ENCODE assay signal across 17 mouse cellular contexts in the genomic region with DNA sequence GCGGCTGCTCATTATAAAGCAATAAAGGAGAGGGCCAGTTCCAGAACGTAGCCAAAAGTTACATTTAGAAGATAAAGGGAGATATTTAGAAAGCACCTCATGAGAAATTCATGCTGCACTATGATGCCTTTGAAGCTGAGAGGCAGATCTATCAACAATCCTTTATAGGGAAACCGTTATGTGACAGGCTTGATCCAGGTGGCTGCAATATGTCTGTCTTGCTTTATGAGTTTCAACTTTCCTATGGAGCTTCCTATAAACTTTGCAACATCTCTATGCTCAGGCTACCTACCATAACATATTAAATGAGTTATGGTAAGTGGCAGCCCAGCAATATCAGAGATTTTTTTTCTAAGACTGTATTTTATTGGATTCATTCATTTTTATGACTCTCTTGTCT.
"Had no signal": no experiment of that assay in that cellular context is flagged by ENCODE, and none has a peak within 500 bp of the region (broad histone marks: within the 10 kb centered on the region; RNA-seq: fewer than 3 reads in every experiment).

No protein-coding gene starts in this region.

- H3K36me3 ChIP-seq: lung, embryonic 15.5 days; midbrain, embryonic 13.5 days; midbrain, embryonic 15.5 days; neural tube, embryonic 12.5 days; stomach, embryonic 15.5 days had no signal

- H3K9me3 ChIP-seq: lung, embryonic 15.5 days; megakaryocyte, embryonic 14.5 days; midbrain, embryonic 13.5 days; midbrain, embryonic 15.5 days; neural tube, embryonic 12.5 days; stomach, embryonic 15.5 days had no signal

- ATAC-seq: lung, postnatal 0 days; midbrain, embryonic 13.5 days; midbrain, embryonic 15.5 days had no signal

- DNase-seq: lung, adult 2 months; lung, postnatal 14 days; lung, postnatal 36 days; right cerebral cortex, postnatal 14 days; thymus, adult 2 months; thymus, postnatal 25 days; thymus, postnatal 4 days had no signal

- H3K4me3 ChIP-seq: lung, embryonic 15.5 days; megakaryocyte, embryonic 14.5 days; midbrain, embryonic 13.5 days; midbrain, embryonic 15.5 days; neural tube, embryonic 12.5 days; stomach, embryonic 15.5 days had no signal

- H3K4me1 ChIP-seq: lung, embryonic 15.5 days; midbrain, embryonic 13.5 days; midbrain, embryonic 15.5 days; neural tube, embryonic 12.5 days; stomach, embryonic 15.5 days had no signal

- H3K4me2 ChIP-seq: lung, embryonic 15.5 days; midbrain, embryonic 11.5 days; midbrain, embryonic 13.5 days; midbrain, embryonic 15.5 days; neural tube, embryonic 12.5 days; stomach, embryonic 15.5 days had no signal

- H3K9ac ChIP-seq: lung, embryonic 15.5 days; midbrain, embryonic 13.5 days; midbrain, embryonic 15.5 days; neural tube, embryonic 12.5 days; stomach, embryonic 15.5 days had no signal

- H3K27me3 ChIP-seq: lung, embryonic 15.5 days; megakaryocyte, embryonic 14.5 days; midbrain, embryonic 13.5 days; midbrain, embryonic 15.5 days; neural tube, embryonic 12.5 days; stomach, embryonic 15.5 days had no signal

- H3K27ac ChIP-seq: lung, embryonic 15.5 days; macrophage; midbrain, embryonic 13.5 days; midbrain, embryonic 15.5 days; neural tube, embryonic 12.5 days; stomach, embryonic 15.5 days; stomach, postnatal 0 days had no signal
